ENCODE assay signal across 17 mouse cellular contexts in genomic region chr1:119590041-119590440, GRCm38 (mm10). TPM values are rescaled to one million over a fixed set of nuclear protein-coding genes. Genes with fewer than 3 reads are reported as not detected.
DNase-seq lines count a peak whose midpoint lies in the region; ATAC-seq and TF ChIP-seq lines count a peak whose summit lies in the region.
"Had no signal": no experiment of that assay in that cellular context is flagged by ENCODE, and none has a peak within 500 bp of the region (broad histone marks: within the 10 kb centered on the region; RNA-seq: fewer than 3 reads in every experiment).

No protein-coding gene starts in this region.

- no peak overlapping the region for H3K27ac ChIP-seq in heart, adult 2 months
- H3K27ac ChIP-seq in heart, embryonic 12.5 days (ENCODE audit: poor library complexity, severe bottlenecking), result no peak overlapping the region
- H3K27ac ChIP-seq in forebrain, embryonic 10.5 days, result no peak overlapping the region
- H3K27ac ChIP-seq: embryonic facial prominence, embryonic 13.5 days; hindbrain, embryonic 10.5 days had no signal

- H3K79me2 ChIP-seq in heart, adult 2 months (replicated peaks; ENCODE audit: control insufficient read depth, insufficient read depth, low read length), result no peaks in the 10 kb centered on the region

- 39% methylated on average over 2 of the region's 2 CpGs for WGBS in heart, adult 2 months
- WGBS in heart, embryonic 12.5 days, result 67% methylated on average over 2 of the region's 2 CpGs
- WGBS in forebrain, embryonic 10.5 days, result 97% methylated on average over 2 of the region's 2 CpGs

- TF ChIP-seq EP300 in heart, adult 2 months (IDR thresholded peaks at IDR 0.05; ENCODE audit: insufficient read depth, low read depth, low read length), result 0 out of 2 replicates have a peak, but pooled peaks have one; percentile 20

- intact Hi-C loops in heart, adult 2 months (cut with DNase I), result loop anchor here (5.0 kb wide), 1 partner anchor 38 kb away; no protein-coding TSS in a partner anchor

- no peaks in the 10 kb centered on the region for H3K36me3 ChIP-seq in heart, adult 2 months (ENCODE audit: control insufficient read depth, insufficient read depth, low read length)
- H3K36me3 ChIP-seq in heart, embryonic 12.5 days, result peaks cover 17% of the 10 kb centered on the region; the same call in 1 of the 2 replicates
- H3K36me3 ChIP-seq in forebrain, embryonic 10.5 days (replicated peaks), result peaks cover 65% of the 10 kb centered on the region
- H3K36me3 ChIP-seq: embryonic facial prominence, embryonic 13.5 days had no signal

- H3K9ac ChIP-seq in heart, adult 2 months (ENCODE audit: low read depth, low read length), result no peak overlapping the region
- no peak overlapping the region for H3K9ac ChIP-seq in heart, embryonic 12.5 days
- H3K9ac ChIP-seq: embryonic facial prominence, embryonic 13.5 days; forebrain, postnatal 0 days had no signal

- H3K4me1 ChIP-seq in heart, adult 2 months (ENCODE audit: control insufficient read depth, insufficient read depth, low read length), result peaks cover 3% of the 10 kb centered on the region
- H3K4me1 ChIP-seq in heart, embryonic 12.5 days (replicated peaks), result no peaks in the 10 kb centered on the region
- H3K4me1 ChIP-seq in forebrain, embryonic 10.5 days, result no peaks in the 10 kb centered on the region
- H3K4me1 ChIP-seq: embryonic facial prominence, embryonic 13.5 days; hindbrain, embryonic 10.5 days had no signal

- no peak for ATAC-seq in heart, embryonic 12.5 days (ENCODE audit: insufficient number of reproducible peaks, low FRiP score)
- no peak for ATAC-seq in granulocyte monocyte progenitor cell, adult 5-6 weeks (replicated peaks; ENCODE audit: poor library complexity, severe bottlenecking)
- ATAC-seq: forebrain, postnatal 0 days; intestine, postnatal 0 days had no signal

- H3K4me2 ChIP-seq in heart, embryonic 12.5 days, result no peak overlapping the region
- H3K4me2 ChIP-seq: embryonic facial prominence, embryonic 13.5 days had no signal

- no peak overlapping the region for H3K4me3 ChIP-seq in heart, adult 2 months
- H3K4me3 ChIP-seq in heart, embryonic 12.5 days, result no peak overlapping the region
- H3K4me3 ChIP-seq in forebrain, embryonic 10.5 days, result no peak overlapping the region
- H3K4me3 ChIP-seq: embryonic facial prominence, embryonic 13.5 days; hindbrain, embryonic 10.5 days; myocyte had no signal

- no peaks in the 10 kb centered on the region for H3K27me3 ChIP-seq in heart, adult 2 months (ENCODE audit: control insufficient read depth, insufficient read depth, low read length)
- H3K27me3 ChIP-seq in heart, embryonic 12.5 days (replicated peaks), result no peaks in the 10 kb centered on the region
- no peaks in the 10 kb centered on the region for H3K27me3 ChIP-seq in forebrain, embryonic 10.5 days (ENCODE audit: poor library complexity, severe bottlenecking)
- H3K27me3 ChIP-seq: embryonic facial prominence, embryonic 13.5 days had no signal

- no peak for TF ChIP-seq POLR2A in heart, adult 2 months (IDR thresholded peaks at IDR 0.05; ENCODE audit: insufficient read depth, low read depth, low read length)

- peak in 1 of 2 experiments; percentile 39 for DNase-seq in heart, adult 2 months
- peak; percentile 3 for DNase-seq in 3T3-L1 (ENCODE audit: low read depth, low spot score)
- DNase-seq in adrenal gland, postnatal 36 days, result peak; percentile 4 to 22
- peak; percentile 72 to 78 for DNase-seq in kidney, postnatal 25 days
- no peak for DNase-seq in forebrain, embryonic 10.5 days (ENCODE audit: extremely low spot score, low spot score)
- no peak for DNase-seq in layer of hippocampus, adult 8-10 months (ENCODE audit: low spot score in 2 of 2)
- DNase-seq: cerebellum, postnatal 14 days; forebrain, postnatal 0 days; left cerebral cortex, postnatal 4 days; retina, postnatal 1 day; thymus, postnatal 14 days had no signal

- TF ChIP-seq CTCF in heart, adult 2 months (IDR thresholded peaks at IDR 0.05), result no peak

- H3K9me3 ChIP-seq in heart, embryonic 12.5 days (replicated peaks), result no peaks in the 10 kb centered on the region
- H3K9me3 ChIP-seq in forebrain, embryonic 10.5 days, result no peaks in the 10 kb centered on the region
- H3K9me3 ChIP-seq: embryonic facial prominence, embryonic 13.5 days; hindbrain, embryonic 10.5 days had no signal

RNA-seq across cellular contexts. Expression of gene Epb41l5, which starts 58.8 kb away (rescaled TPM):
- total RNA-seq in heart, adult 2 months (2021), result 1 to 10 TPM; 3.8 to 5.8 TPM
- 2.1 and 4.0 TPM in 2 replicates for polyA plus RNA-seq in heart, adult 2 months (2012; rRNA removed)
- 22.2 and 23.6 TPM in 2 replicates for polyA plus RNA-seq in heart, embryonic 12.5 days (2016; fragmentation: Nextera tagmentation; extraction: Ambion mirVana)
- total RNA-seq in adrenal gland, postnatal 36 days (2021), result 10 to 100 TPM in 1 of 2 experiments, 1 to 10 TPM in 1; 9.1 to 11.9 TPM
- polyA plus RNA-seq in forebrain, embryonic 10.5 days (2016; fragmentation: Nextera tagmentation; extraction: Ambion mirVana), result 49.2 and 51.4 TPM in 2 replicates
- 1.6 TPM in 1 of 2 replicates, not detected in the other for total RNA-seq in granulocyte monocyte progenitor cell, adult 5-6 weeks (2014; fragmentation: Nextera tagmentation)
- total RNA-seq in granulocyte monocyte progenitor cell, adult 5-6 weeks (2017), result 0.65 TPM in 1 of 2 replicates, not detected in the other
- total RNA-seq in layer of hippocampus, adult 8-10 months (2022), result 1 to 10 TPM; 5.2 to 8.6 (median 6.6) TPM

Comparison
In these comparisons a context has a peak if more than half of its experiments do, and no peak if none do; other contexts are left out.
1. DNase-seq: peak in 3T3-L1 (single experiment), adrenal gland, postnatal 36 days (2 of 2) and kidney, postnatal 25 days (2 of 2); none in forebrain, embryonic 10.5 days (single experiment) and layer of hippocampus, adult 8-10 months (0 of 2).